Mouse (Mus musculus) thymus, postnatal 0 days (tissue): Measurements from ENCODE around the gene Evx2. TPM values are rescaled to one million over a fixed set of nuclear protein-coding genes. Genes with fewer than 3 reads are reported as not detected.
A peak's percentile ranks its signal among the peaks of the same experiment; 100 is the strongest.

ENCODE experiments used
- DNase-seq: peaks from one replicate; pipeline ENCODE4 v3.0.0-alpha.2; 2015; ENCODE audit warnings: low spot score
- polyA plus RNA-seq: library from polyadenylated mRNA; unstranded; fragments of >200 nt; fragmentation: Nextera tagmentation; extraction: Ambion mirVana; gene quantifications from 2 replicates; pipeline ENCODE4 v1.2.1, GENCODE M21; 2015

Evx2 gene
- polyA plus RNA-seq, 1 experiment from 2014 or later: not detected

DNA sequence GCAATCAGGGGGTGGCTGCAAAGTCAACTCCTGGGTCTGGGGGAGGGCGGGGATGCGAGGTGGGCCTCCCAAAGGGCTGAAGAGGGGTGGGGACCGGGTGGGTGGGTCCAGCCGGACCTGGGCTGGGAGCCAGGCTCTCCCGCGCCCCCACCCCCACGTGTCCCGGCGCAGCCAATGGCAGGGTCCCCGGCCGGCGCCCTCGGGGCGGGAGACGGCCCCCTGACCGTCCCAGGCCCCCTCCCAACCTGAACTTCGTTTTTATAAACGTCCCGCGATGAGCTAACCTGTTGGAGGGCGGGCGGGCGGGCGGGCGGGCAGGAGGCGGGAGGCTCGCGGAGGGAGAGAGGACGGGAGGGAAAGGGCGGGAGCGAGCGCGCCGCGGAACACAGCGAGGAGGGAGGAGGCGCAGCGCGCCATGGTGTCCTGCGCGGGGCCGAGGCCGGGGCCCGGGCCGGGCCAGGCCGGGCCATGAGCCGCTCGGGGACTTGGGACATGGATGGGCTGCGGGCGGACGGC is 8.5 kb upstream of the Evx2 start, which contains the start of gene Hoxd13:
Gene Hoxd13, plus strand, starts transcription at position 469 of the 516 bp plus-strand sequence.
- DNase-seq: no peak

DNA sequence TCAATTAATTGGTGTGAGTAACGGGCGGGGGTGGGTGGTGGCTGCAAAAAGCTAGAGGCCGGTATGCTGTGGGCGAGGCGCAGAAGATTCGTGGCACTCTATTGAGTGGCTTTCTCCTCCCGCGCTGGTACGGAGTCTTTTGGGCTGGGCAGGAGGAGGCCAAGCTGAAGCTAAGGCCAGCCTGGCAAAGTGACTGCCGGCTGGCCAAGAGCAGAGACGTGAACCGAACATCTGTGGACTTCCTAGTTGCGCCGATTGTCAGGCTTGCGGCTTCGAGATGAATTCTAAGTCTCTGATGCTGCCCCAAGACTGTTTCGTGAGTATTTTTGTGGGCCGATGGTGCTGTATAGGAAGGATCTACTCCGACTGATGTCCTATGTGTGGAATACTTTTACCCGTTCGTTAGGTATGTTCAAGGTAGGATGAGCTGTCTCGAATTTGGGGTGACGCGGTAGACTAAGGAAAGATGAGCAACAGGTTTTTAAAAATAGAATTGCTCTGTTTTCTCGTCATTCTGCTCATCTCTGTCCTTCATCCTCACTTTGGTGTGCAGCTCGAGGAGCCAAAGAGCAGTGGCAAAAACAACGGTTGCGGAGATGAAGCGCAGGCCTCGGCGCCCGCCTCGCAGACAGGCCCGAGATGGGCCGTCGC is 8.0 kb upstream of the Evx2 start:
- DNase-seq: no peak

- no peak for DNase-seq
Observed at GRCm38 (mm10) chr2:74666411-74666810, 7.1 kb upstream of the Evx2 start.

DNA sequence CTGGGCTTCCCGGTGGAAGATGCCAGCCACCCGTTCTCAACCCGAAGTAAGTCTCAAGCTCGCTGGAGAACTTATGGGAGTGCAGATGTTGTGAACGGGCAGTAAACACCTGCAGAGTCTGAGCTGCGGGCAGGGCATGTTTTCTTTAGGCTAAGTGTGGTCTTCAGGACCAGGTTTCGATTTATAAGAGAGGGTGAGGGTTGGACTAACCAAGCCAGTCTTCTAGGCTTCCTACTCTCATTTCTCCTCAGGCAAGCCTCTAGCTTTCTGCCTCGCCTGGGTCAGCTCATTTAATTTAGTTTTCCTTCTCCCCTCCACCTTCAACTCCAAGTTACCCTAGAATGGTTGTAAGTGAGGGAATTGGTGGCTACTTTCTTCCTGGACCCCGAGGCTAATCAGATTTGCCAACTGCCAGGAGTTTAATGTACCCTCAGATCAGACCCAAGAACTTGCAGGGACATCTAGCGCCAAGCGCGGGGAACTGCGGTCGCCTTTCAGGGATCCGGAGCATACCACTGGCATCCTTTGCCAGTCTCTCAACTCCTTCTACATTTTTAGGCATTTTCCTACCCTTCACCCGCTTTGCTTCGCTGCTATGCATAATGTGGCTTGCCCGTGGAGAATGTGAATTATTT is 4.1 kb upstream of the Evx2 start:
- no peak for DNase-seq

DNA sequence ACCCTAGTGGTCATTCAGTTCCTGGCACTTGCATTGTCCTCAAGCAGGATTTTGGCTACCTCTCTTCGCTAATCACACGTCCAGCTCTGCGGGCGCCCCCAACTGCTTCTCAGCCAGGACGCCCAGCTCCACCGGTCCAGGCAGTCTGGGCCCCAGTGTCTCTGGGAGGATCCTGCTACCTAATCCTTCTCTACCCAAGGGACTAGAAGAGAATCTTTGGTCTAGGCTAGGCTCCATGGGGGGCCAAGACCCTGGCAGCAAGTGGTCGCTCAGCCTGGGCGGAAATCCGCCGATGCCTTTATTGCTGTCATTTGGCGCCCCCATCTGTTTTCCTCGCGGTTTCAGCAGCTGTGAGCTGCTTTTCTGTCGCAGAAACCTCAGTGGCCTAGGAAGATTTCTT is 2.3 kb upstream of the Evx2 start:
- DNase-seq: peak; percentile 42

DNA sequence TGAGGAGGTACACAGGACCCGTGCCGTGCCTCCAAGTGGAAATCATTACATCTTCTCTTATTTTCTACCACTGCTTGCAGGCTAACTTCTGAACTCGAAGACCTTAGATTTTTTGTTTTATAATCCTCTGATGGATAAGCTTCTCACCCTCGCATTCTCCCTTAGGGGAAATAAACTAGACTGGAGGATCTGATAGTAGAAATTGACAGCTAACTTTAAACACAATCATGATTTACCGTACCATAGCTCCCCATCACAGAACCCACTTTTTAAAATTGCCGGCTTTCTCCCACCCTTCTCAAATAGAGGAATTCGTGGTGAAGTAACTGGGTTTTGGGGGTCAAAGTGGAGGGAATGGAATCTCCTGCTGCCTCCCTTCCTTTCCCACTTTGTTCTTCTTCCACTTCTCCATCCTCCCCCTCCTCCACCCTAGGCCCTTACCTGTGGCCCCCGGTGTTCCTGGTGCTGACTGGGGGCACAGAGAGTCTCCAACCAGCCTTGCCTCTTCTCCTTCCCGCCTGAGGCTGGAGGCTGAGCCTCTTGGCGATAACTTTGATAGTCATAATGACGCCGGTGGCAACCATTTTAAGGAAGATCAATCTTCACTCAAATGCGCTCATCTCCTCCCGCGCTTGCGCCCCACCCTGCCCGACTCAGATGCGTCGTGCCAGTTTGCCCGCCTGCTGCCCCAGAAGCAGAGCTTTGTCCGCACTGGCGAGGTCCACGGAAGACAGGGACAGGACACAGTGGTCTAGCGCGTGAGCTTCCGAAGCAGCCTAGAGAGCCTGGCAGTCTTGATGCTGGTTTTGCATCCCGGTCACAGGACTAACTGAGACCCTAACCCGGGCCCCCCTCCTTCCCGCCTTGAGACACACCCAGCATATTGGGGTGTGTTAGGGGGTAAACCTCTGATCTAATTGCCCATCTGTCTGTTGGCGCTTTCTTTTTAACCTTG is 1.3 kb upstream of the Evx2 start:
- DNase-seq: no peak

DNA sequence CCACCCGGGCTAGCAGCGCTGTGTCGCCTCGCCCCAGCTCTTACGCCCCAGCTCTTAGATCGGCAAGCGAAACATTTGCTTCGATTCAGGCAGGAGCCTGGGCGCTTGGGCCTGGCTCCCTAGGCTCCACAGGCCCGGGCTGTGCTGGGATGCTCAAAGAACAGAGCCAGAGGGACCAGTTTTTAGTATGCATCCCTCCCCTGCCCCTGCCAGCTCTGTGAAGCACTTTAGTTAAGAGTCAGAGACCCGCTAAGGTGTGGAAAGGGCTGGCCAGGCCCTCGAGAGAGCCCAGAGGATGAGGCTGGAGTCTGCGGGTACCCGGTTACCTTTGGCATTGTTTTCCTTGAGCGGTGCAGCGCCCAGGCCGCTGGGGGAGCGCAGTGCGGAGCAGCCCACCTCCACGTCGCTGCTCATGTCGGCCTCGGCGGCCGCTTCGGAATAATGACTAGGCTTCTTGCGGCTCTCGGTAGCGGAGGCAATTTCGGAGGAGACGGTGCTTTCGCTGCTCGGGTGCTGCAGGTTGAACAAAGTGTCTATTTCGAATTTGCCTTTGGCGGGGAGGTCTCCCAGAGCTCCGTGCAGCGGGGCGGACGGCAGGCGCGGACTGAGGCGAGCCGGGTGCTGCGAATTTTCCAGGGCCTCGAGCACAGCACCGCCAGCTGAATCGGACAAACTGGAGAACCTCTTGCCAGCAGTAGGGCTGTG is 538 bp downstream of the Evx2 start:
- DNase-seq: no peak

GRCm38 (mm10) chr2:74658024-74658666 is 1.2 kb downstream of the Evx2 start:
- DNase-seq: no peak

DNA sequence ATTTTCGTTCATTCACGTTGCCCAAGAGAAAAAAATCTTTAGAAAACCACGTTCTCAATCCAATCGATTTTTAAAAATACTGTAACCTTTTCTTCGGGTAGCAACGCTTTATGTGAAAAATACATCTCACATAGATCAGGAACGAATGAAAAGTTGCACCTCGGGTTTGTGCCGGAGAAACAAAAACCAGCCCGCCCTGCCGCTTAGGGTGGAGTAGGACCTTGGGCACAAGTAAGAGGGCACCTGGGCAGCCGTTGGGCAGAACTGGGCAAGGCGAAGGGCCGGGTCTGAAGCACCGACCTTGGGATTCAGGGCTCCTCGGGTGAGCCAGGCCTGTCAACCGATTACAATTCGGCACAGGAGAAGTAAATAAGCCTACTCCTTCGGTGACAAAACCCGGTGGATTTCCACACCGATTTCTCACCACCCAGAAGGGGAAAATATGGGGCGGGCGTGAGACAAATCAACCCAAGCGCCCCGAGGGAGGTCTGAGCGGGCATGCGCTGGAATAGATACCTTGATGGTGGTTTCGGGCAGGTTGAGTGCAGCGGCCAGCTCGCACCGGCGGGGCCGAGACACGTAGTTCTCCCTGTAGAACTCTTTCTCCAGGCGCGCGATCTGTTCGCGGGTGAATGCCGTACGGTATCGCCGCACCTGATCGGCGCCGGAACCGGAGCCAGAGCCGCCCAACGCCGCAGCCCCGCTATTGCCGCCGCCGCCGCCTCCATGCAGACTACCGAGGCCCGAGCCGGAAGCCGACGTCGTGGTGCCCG is 1.9 kb downstream of the Evx2 start:
- DNase-seq: peak; percentile 24

DNA sequence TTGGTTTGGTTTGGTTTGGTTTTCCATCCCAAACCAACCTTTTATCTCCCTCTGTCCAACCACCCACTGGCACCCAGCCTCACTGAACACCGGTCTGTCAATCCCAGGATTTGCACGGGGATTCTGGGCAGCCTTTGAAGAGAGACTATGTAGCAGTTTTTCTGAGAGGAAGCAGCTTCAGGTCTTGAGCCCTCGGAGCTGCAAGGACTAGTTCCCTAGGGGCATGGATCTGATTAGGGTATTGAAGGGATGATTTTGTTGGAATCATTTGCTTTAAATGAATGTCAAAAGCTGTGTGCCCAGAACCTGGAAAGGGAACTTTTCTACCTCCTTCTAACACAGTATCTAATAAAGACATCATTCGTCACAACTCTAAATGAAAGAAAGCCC is 2.7 kb downstream of the Evx2 start:
- DNase-seq: no peak

GRCm38 (mm10) chr2:74655821-74656631 is 3.3 kb downstream of the Evx2 start:
- peak; percentile 49 for DNase-seq

- no peak for DNase-seq
Observed at GRCm38 (mm10) chr2:74655420-74655781, 4.0 kb downstream of the Evx2 start.

GRCm38 (mm10) chr2:74654743-74655419 is 4.5 kb downstream of the Evx2 start:
- DNase-seq: no peak

GRCm38 (mm10) chr2:74653781-74654535 is 5.4 kb downstream of the Evx2 start:
- no peak for DNase-seq

DNA sequence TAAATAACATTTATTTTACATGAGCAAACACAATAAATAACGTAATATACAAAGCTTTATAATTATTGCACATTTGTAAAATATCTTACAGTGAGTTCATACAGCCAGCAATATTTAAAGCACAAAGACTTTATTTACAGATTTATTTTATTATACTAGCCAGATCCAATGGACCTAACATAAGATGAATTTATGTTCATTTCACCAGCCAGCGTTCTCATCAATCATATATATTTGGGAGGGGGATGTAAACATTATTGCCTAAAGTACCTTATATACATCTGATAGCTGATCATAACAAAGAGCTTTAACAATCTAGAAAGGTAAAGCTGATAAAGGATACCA is 6.4 kb downstream of the Evx2 start:
- no peak for DNase-seq

- DNase-seq: no peak
Observed at GRCm38 (mm10) chr2:74647082-74647864, 12.1 kb downstream of the Evx2 start.

- no peak for DNase-seq
Observed at GRCm38 (mm10) chr2:74645631-74646030, 13.7 kb downstream of the Evx2 start.
